Mouse (Mus musculus): Measurements from ENCODE around the gene Slc36a2.

Gene Slc36a2

GRCm38 (mm10) chr11:55184246-55184645 lies 631 bp downstream of the Slc36a2 start:
- in situ Hi-C loops (cut with MboI, MseI) = no loop called here

- in situ Hi-C loops (cut with MboI, MseI) = no loop called here
These were observed 1.8 kb downstream of the Slc36a2 start for GRCm38 (mm10) chr11:55183124-55183523.

- in situ Hi-C loops (cut with MboI, MseI) = no loop called here
These were observed 5.0 kb downstream of the Slc36a2 start for GRCm38 (mm10) chr11:55179856-55180255.

- in situ Hi-C loops (cut with MboI, MseI) = no loop called here
These were observed 6.0 kb downstream of the Slc36a2 start for GRCm38 (mm10) chr11:55178830-55179229.

GRCm38 (mm10) chr11:55170501-55170900 lies 14.4 kb downstream of the Slc36a2 start:
- in situ Hi-C loops (cut with MboI, MseI) = loop anchor here (5.0 kb wide), 1 partner anchor 62 kb away; no protein-coding TSS in a partner anchor

- in situ Hi-C loops (cut with MboI, MseI) = no loop called here
These were observed 16.0 kb downstream of the Slc36a2 start for GRCm38 (mm10) chr11:55168914-55169313.

DNA sequence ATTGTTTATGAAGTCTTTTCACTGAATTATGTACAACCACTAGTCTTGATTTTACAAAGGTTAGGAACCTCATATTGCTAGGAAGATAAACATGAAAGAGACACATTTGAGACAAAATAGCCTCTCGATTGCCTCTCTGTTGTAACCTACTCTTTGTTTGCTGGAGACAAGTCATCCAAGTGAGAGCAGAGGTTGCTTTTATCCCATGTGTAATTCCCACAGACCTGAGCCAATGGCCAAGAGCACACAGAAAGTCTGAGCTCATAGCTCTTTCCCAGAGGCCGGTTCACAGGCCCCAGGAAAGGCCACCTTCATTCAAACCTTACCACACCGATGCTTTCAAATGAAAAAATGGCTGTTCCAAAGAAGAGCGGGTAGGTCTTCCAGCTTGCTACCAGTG lies 16.4 kb downstream of the Slc36a2 start:
- in situ Hi-C loops (cut with MboI, MseI) = no loop called here

- in situ Hi-C loops (cut with MboI, MseI) = no loop called here
These were observed 19.1 kb downstream of the Slc36a2 start for GRCm38 (mm10) chr11:55165748-55166147.

DNA sequence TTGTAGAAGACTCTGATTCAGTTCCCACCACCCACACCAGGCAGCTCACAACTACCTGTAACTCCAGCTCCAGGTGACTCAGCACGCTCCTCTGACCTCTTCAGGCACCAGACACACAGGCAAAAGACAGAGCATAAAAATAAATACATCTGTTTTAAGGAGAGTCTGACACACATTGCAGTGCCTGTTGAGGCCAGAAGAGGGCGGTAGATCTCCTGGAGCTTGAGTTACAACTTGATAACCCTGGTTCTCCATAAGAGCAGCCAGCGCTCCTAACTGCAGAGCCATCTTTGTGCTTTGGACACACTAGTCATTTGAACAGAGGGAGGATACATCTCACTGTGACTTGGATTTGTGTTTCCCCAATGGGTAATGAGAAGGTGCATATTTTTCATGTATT lies 20.2 kb downstream of the Slc36a2 start:
- in situ Hi-C loops (cut with MboI, MseI) = no loop called here

DNA sequence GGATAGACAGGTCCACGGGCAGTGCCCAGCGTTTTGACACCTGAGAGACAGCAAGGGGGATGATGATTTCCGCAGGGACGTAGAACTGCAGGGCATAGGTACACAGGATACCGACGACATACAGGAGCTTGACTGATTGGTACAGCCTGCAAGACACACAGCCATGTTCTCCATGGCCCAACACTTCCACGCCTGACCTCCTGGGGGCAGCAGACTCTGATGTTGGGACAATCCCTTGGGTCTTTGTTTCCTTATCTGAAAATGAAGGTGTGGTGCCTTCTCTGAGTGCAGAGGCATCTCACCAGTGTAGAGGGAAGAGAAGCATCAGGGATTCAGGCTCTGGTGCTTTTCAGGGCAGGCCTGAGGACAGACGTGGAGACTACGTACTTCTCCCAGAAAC lies 22.2 kb downstream of the Slc36a2 start:
- in situ Hi-C loops (cut with MboI, MseI) = no loop called here

GRCm38 (mm10) chr11:55158785-55159359 lies 26.0 kb downstream of the Slc36a2 start:
- in situ Hi-C loops (cut with MboI, MseI) = no loop called here

GRCm38 (mm10) chr11:55155070-55155421 lies 29.8 kb downstream of the Slc36a2 start:
- in situ Hi-C loops (cut with MboI, MseI) = no loop called here

DNA sequence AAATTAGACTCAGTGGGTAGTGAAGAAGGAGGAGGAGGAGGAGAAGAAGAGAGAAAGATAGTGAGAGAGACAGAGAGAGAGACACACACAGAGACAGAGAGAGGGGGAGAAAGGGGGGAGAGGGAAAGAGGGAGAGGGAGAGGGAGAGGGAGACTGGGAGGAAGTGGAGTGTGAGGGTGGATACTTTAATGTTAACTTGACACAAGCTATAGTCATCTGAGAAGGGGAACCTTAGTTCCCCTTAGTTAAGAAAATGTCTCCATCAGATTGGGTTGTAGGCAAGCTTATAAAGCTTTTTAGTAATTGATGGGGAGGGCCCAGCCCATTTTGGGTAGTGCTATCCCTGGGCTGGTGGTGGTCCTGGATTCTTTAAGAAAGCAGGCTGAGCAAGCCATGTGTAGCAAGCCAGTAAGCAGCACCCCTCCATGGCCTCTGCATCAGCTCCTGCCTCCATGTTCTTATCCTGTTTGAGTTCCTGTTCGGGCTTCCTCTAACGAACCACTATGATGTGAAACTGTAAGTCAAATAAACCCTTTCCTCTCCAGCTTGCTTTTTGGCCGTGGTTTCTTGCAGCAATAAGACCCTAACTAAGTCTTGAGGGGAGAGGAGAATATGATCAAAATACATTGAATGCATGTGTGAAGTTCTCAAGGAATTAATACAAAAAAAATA lies 30.3 kb downstream of the Slc36a2 start:
- in situ Hi-C loops (cut with MboI, MseI) = no loop called here

DNA sequence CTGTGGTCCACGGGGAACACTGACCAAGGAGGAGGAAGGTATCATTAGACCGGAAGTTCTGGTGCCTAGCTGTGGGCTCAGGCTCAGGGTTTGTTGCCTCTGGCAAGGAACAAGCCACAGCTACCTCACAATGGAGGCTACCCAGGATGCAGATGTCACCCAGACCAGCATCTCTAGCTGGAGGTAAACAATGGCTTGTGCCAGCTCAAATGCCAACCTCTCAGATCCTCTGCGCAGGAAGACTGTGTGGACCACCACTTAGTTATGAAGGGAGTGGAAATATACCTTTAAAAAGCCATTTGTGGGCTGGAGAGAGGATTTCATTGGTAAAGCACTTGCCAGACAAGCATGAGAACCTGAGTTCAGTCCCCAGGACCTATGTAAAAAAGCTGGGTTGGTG lies 33.3 kb downstream of the Slc36a2 start, which contains the start of gene Slc36a3:
Slc36a3 (minus strand) TSS at position 101 of the 400 bp plus-strand sequence.
- in situ Hi-C loops (cut with MboI, MseI) = no loop called here

DNA sequence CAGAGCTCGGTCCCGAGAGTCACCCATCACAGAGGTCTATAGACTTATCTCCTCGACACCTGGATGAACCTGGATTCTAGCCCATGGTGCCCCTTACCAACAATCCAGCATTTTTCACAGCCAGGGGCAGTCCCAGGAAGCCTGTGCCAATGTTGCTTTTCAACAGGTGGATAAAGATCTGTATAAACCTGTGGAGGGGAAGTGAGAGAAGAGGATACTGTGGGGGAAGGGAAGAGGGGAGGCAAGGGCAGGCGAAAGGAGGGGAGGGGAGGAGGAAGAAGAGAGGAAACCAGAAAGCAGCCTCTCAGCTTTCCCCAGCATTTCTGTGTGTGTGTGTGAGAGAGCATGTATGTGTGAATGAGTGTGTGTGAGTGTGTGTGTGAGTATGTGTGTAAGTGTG lies 36.4 kb downstream of the Slc36a2 start:
- in situ Hi-C loops (cut with MboI, MseI) = no loop called here

GRCm38 (mm10) chr11:55147423-55147822 lies 37.5 kb downstream of the Slc36a2 start:
- in situ Hi-C loops (cut with MboI, MseI) = no loop called here

DNA sequence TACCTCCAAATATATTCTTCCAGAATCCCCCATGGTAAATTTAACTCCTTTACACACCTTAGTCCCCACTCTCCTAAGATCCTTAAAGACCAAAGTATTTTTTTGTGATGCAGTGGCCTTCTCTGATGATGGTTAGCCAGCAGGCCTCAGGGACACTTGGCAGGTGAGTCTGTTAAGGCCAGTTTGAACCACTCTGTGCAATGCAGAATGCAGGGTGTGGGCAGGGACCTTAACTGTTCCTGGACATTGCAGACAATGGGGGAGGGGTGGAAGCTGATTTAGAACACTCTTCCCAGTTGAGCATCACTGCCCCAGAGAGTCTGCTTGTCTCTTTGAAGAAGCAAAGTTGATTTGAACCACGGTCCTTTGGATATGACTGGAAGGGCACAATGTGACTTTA lies 38.0 kb downstream of the Slc36a2 start:
- in situ Hi-C loops (cut with MboI, MseI) = no loop called here

- in situ Hi-C loops (cut with MboI, MseI) = no loop called here
These were observed 40.9 kb downstream of the Slc36a2 start for GRCm38 (mm10) chr11:55144011-55144410.

DNA sequence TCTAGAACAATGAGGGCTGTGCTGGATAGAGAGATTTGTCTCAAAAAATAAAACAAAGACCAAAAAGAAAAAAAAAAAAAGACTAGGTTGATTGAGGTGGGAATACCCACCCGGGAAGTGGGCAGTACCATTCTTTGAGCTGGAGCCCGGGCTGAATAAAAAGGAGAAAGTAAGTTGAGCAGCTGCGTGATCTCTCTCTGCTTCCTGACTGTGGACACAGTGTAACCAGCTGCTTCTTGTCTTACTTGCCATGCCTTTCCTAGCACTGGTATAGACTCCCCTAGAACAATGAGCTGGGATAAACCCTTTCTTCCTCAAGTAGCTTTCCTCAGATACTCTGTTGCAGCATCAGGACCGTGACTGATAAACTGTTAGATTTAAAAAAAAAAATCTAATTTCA lies 43.4 kb downstream of the Slc36a2 start:
- in situ Hi-C loops (cut with MboI, MseI) = no loop called here

DNA sequence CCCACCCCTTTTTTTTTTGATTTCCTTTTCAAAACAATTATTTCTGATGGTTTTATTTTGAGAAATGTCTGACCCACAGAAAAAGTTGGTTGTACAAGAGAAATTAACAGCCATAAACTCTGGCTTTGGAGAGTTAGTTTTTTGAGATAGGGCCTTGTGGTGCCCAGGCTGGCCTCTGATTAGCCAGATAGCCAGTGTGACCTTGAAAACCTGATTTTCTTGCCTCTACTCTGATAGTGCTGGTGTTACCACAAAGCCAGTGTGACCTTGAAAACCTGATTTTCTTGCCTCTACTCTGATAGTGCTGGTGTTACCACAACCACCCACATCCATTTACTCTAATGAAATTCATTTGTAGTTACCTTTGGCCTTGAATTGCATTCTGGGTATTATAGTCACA lies 47.2 kb downstream of the Slc36a2 start:
- in situ Hi-C loops (cut with MboI, MseI) = no loop called here

DNA sequence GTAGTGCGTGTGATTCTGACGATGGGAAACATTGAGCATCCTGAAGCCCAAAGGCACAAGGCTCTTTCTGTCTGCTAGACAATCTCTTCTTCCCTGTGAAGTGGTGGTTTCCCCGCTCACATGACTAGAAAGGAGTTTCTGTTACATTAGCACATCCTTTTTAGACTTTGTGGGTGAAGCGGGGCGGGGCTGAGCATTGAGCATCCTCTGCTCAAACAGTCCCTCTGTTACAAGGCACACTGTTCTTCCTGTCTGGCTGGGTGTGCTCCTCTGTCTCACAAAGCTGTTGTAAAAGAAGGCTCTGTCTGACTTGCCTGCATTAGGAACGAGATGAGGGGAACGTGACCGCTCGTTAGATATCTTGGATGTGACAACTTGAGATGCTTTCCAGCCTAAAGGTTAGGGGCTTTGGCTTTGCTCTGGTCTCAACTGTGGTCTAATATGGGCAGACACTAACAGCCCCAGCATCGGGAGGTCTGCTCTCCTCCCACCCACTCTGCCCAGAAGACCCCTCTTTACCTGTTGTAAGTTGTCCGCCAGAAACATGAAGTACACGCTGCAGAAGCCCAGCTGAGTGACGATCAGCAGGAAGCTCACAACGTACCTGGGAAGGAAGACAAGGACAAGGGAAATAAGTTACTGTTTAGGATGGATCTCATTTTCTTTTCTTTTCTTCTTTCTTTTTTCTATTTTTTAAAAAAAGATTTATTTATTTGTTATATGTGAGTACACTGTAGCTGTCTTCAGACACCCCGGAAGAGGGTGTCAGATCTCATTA lies 47.9 kb downstream of the Slc36a2 start:
- in situ Hi-C loops (cut with MboI, MseI) = no loop called here

- in situ Hi-C loops (cut with MboI, MseI) = no loop called here
These were observed 50.0 kb downstream of the Slc36a2 start for GRCm38 (mm10) chr11:55134871-55135270.

DNA sequence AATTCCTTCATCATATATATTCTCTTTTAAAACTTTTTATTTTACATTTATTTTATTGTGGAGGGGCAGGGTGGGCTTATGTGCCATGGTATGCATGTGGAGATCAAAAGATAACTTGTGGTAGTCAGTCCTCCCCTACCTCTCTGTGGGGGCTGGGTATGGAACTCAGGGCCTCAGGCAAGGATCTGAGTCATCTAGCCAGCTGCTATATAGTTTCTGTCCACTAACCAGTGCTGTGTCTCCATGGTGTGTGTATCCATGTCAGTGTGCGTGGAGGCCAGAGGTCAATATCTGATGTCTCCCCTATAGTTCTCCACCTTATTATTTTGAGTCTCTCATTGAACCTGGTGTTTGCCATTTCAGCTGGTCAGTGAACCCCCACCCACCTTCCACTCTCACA lies 50.5 kb downstream of the Slc36a2 start:
- in situ Hi-C loops (cut with MboI, MseI) = no loop called here
